Mouse (Mus musculus) gastrocnemius, postnatal 4 days (tissue): ENCODE measurements at regions not wholly inside any gene's neighbourhood (a gene's known extent, or its start where the extent isn't known, plus 50 kb on each side); places are given as distances from the start of the nearest gene placed in this dataset.
"Not testable (repeated sequence)": the region's sequence is repeated elsewhere in the genome, so short reads cannot be mapped to it uniquely, and the experiment has no call there.

Experiments
- DNase-seq, 2 experiments: peaks; one replicate each; pipeline ENCODE4 v3.0.0; 2021 to 2022; ENCODE audit warnings: low spot score in 2 of 2, mixed read lengths in 2 of 2

DNA sequence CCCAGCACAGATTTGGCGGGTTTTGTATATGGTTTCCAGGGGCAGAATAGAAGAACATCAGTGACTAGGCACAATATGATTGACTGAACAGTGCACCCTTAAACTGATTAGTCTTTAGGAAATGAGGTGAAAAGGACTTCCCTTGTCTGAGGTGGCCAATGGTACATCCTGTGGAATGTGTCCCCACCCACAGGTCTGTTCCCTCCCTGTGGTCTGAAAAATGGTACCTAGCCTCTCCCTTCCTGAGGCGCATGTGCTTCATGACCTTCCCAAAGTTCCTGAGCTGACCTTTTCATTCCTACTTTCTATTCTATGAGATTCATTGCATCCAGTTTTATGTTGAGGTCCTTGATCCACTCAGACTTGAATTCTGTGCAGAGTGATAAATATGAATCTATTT is 76.0 kb downstream of the Zfp97 start:
- DNase-seq: not testable (repeated sequence)

DNA sequence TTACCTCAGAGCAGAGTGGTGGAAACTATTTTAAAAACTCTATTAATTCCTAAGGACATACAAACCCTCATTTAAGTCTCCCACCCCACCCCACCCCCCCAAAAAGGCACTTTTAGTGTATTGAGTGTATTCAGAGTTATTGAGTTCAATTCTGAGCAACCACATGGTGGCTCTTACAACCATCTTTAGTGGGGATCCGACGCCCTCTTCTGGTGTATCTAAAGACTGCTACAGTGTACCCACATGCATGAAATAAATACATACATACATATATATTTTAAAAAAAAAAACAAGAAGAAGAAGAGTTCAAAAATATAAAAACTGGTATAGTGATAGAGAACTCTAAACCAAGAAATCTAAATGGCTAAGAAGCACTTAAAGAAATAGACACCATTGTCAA is 107.9 kb downstream of the Zfp97 start:
- no peak for DNase-seq

DNA sequence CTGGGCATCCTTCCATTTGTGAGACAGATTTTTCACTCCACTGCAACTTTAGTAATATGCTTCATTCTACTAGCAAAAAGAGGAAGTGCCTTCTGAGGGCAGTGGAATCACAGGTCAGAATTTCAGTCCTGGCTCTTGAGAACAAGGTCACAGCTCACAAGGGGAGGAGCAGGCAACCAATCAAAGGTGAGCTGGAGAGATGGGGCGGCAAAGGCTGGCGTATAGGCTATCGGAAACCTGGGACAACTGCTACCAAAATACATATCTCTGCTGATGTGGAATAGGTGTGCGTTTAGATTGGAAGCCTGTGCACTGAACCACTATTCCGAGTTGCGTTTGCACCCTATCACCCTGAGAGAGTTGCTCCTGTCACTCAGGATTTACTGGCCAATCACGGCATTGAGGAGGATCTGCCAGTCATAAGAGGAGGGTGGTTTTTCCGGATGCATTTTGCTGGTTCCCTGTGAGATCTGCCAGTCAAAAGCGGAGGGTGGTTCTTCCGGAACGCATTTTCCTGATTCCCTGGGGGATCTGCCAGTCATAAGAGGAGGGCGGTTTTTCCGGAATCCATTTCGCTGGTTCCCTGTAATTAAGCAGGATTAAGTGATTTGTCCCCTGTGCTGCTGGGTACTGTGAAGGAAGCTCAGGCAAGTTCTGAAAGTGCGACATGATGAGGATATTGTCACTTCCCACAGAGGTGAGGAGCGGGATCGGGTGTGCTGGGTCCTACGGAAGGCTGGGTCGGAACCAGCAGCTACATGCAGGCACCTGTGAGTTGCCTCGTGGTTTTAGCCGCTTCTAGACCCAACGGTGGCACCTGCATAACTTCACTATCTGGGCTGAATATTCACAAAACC is 113.3 kb downstream of the Zfp97 start:
- peak; percentile 63 to 82 for DNase-seq

DNA sequence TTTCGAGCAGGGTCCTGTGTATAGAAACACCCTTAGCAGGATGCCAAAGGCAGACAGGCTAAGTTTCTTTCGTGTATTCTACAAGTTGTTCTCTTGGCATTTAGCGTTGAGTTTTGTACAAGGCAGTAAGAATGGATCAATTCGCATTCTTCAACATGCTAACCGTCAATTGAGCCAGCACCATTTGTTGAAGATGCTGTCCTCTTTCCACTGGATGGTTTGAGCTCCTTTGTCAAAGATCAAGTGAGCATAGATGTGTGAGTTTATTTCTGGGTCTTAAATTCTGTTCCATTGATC is 113.9 kb downstream of the Zfp97 start:
- not testable (repeated sequence) for DNase-seq
